Mouse (Mus musculus) NIH3T3 (cell line): Measurements from ENCODE around the gene Hhatl.

Experiments used
- DNase-seq: peaks from one replicate; pipeline ENCODE4 v3.0.0-alpha.2; 2012; ENCODE audit warnings: low read depth

Hhatl gene

GRCm38 (mm10) chr9:121759091-121760081, 32.9 kb downstream of the Hhatl start, which contains the start of gene Zfp651:
Gene Zfp651 (plus strand): TSS chr9:121759330.
- DNase-seq = peak; percentile 78

- peak; percentile 90 for DNase-seq
These were observed 34.2 kb downstream of the Hhatl start for GRCm38 (mm10) chr9:121757835-121758814.

- peak; percentile 75 for DNase-seq
These were observed 34.9 kb downstream of the Hhatl start for GRCm38 (mm10) chr9:121757432-121757831.

GRCm38 (mm10) chr9:121756785-121757184, 35.5 kb downstream of the Hhatl start:
- no peak for DNase-seq

- no peak for DNase-seq
These were observed 37.7 kb downstream of the Hhatl start for GRCm38 (mm10) chr9:121754624-121755023.

GRCm38 (mm10) chr9:121752774-121753173, 39.5 kb downstream of the Hhatl start:
- DNase-seq = no peak

GRCm38 (mm10) chr9:121744051-121744450, 48.3 kb downstream of the Hhatl start:
- no peak for DNase-seq

- DNase-seq = no peak
These were observed 51.1 kb downstream of the Hhatl start for GRCm38 (mm10) chr9:121741168-121741567.

GRCm38 (mm10) chr9:121740490-121740889, 51.8 kb downstream of the Hhatl start:
- no peak for DNase-seq
